Mouse (Mus musculus): ENCODE measurements at regions not wholly inside any gene's neighbourhood (a gene's known extent, or its start where the extent isn't known, plus 50 kb on each side); places are given as distances from the start of the nearest gene placed in this dataset.

- peaks cover 33% of the 10 kb centered on the region for H3K4me1 ChIP-seq
- no peak overlapping the region for H3K4me2 ChIP-seq
- WGBS: 79% methylated on average over 9 of the region's 9 CpGs
- no peak overlapping the region for H3K27ac ChIP-seq
- no peak overlapping the region for H3K4me3 ChIP-seq
- H3K9ac ChIP-seq: no peak overlapping the region
- no peaks in the 10 kb centered on the region for H3K9me3 ChIP-seq
- H3K36me3 ChIP-seq: no peaks in the 10 kb centered on the region
- ATAC-seq (ENCODE audit: insufficient number of reproducible peaks, insufficient read depth, low FRiP score, low TSS enrichment, low read depth): no peak
- no peaks in the 10 kb centered on the region for H3K27me3 ChIP-seq
Observed at GRCm38 (mm10) chr3:130839924-130840440, 109.8 kb upstream of the Rpl34 start.

- Histone ChIP-seq H3K4me2 (peak overlapping the region; percentile 33), H3K4me1 (peaks cover 33% of the 10 kb centered on the region), H3K27me3 (no peaks in the 10 kb centered on the region), H3K27ac (peak overlapping the region; percentile 12; the same call in 1 of the 2 replicates), H3K4me3 (no peak overlapping the region), H3K9me3 (no peaks in the 10 kb centered on the region), H3K9ac (no peak overlapping the region), H3K36me3 (no peaks in the 10 kb centered on the region)
- no peak for ATAC-seq (ENCODE audit: insufficient number of reproducible peaks, insufficient read depth, low FRiP score, low TSS enrichment, low read depth)
- 37% methylated on average over 19 of the region's 19 CpGs for WGBS
Observed at GRCm38 (mm10) chr3:130838626-130839422, 108.6 kb upstream of the Rpl34 start.

- Histone ChIP-seq H3K9ac (no peak overlapping the region), H3K36me3 (no peaks in the 10 kb centered on the region), H3K27me3 (no peaks in the 10 kb centered on the region), H3K4me2 (no peak overlapping the region), H3K27ac (no peak overlapping the region), H3K4me3 (no peak overlapping the region), H3K9me3 (no peaks in the 10 kb centered on the region), H3K4me1 (peaks cover 28% of the 10 kb centered on the region)
- 70% methylated on average over 5 of the region's 5 CpGs for WGBS
- no peak for ATAC-seq (ENCODE audit: insufficient number of reproducible peaks, insufficient read depth, low FRiP score, low TSS enrichment, low read depth)
Observed at GRCm38 (mm10) chr3:130833722-130834121, 103.5 kb upstream of the Rpl34 start.

GRCm38 (mm10) chr3:130833082-130833481 lies 102.9 kb upstream of the Rpl34 start:
- no peak for ATAC-seq (ENCODE audit: insufficient number of reproducible peaks, insufficient read depth, low FRiP score, low TSS enrichment, low read depth)
- Histone ChIP-seq H3K4me3 (no peak overlapping the region), H3K9me3 (no peaks in the 10 kb centered on the region), H3K9ac (no peak overlapping the region), H3K4me2 (no peak overlapping the region), H3K4me1 (peaks cover 25% of the 10 kb centered on the region), H3K36me3 (no peaks in the 10 kb centered on the region), H3K27me3 (no peaks in the 10 kb centered on the region), H3K27ac (no peak overlapping the region)
- WGBS: 70% methylated on average over 9 of the region's 9 CpGs

GRCm38 (mm10) chr3:130831788-130832187 lies 101.6 kb upstream of the Rpl34 start:
- H3K4me1 ChIP-seq: peaks cover 25% of the 10 kb centered on the region
- no peaks in the 10 kb centered on the region for H3K27me3 ChIP-seq
- no peak overlapping the region for H3K27ac ChIP-seq
- no peak overlapping the region for H3K4me3 ChIP-seq
- H3K36me3 ChIP-seq: no peaks in the 10 kb centered on the region
- H3K9ac ChIP-seq: no peak overlapping the region
- H3K9me3 ChIP-seq: no peaks in the 10 kb centered on the region
- WGBS: 86% methylated on average over 6 of the region's 6 CpGs
- ATAC-seq (ENCODE audit: insufficient number of reproducible peaks, insufficient read depth, low FRiP score, low TSS enrichment, low read depth): no peak
- H3K4me2 ChIP-seq: no peak overlapping the region

GRCm38 (mm10) chr3:130828346-130828745 lies 98.1 kb upstream of the Rpl34 start:
- H3K27ac ChIP-seq: no peak overlapping the region
- ATAC-seq (ENCODE audit: insufficient number of reproducible peaks, insufficient read depth, low FRiP score, low TSS enrichment, low read depth): no peak
- no peak overlapping the region for H3K4me2 ChIP-seq
- H3K4me3 ChIP-seq: no peak overlapping the region
- H3K27me3 ChIP-seq: no peaks in the 10 kb centered on the region
- H3K9me3 ChIP-seq: no peaks in the 10 kb centered on the region
- no peak overlapping the region for H3K9ac ChIP-seq
- H3K4me1 ChIP-seq: peaks cover 12% of the 10 kb centered on the region
- H3K36me3 ChIP-seq: no peaks in the 10 kb centered on the region
- 63% methylated on average over 4 of the region's 4 CpGs for WGBS

GRCm38 (mm10) chr3:130827934-130828333 lies 97.7 kb upstream of the Rpl34 start:
- no peaks in the 10 kb centered on the region for H3K36me3 ChIP-seq
- peaks cover 8% of the 10 kb centered on the region for H3K4me1 ChIP-seq
- H3K4me2 ChIP-seq: no peak overlapping the region
- H3K27me3 ChIP-seq: no peaks in the 10 kb centered on the region
- no peaks in the 10 kb centered on the region for H3K9me3 ChIP-seq
- H3K27ac ChIP-seq: no peak overlapping the region
- no peak overlapping the region for H3K4me3 ChIP-seq
- ATAC-seq (ENCODE audit: insufficient number of reproducible peaks, insufficient read depth, low FRiP score, low TSS enrichment, low read depth): no peak
- WGBS: 65% methylated on average over 4 of the region's 4 CpGs
- no peak overlapping the region for H3K9ac ChIP-seq

GRCm38 (mm10) chr3:130827021-130827420 lies 96.8 kb upstream of the Rpl34 start:
- H3K9me3 ChIP-seq: no peaks in the 10 kb centered on the region
- no peaks in the 10 kb centered on the region for H3K27me3 ChIP-seq
- ATAC-seq (ENCODE audit: insufficient number of reproducible peaks, insufficient read depth, low FRiP score, low TSS enrichment, low read depth): no peak
- H3K4me1 ChIP-seq: peaks cover 7% of the 10 kb centered on the region; the same call in 1 of the 2 replicates
- WGBS: 70% methylated on average over 6 of the region's 6 CpGs
- H3K27ac ChIP-seq: no peak overlapping the region
- no peak overlapping the region for H3K9ac ChIP-seq
- H3K36me3 ChIP-seq: no peaks in the 10 kb centered on the region
- no peak overlapping the region for H3K4me3 ChIP-seq
- H3K4me2 ChIP-seq: no peak overlapping the region

GRCm38 (mm10) chr3:130819837-130820098 lies 89.6 kb upstream of the Rpl34 start:
- no peaks in the 10 kb centered on the region for H3K27me3 ChIP-seq
- 0 out of 2 replicates have a peak, but pooled peaks cover 2% of the 10 kb centered on the region for H3K9me3 ChIP-seq
- WGBS: 50% methylated on average over 9 of the region's 9 CpGs
- H3K4me1 ChIP-seq: peaks cover 26% of the 10 kb centered on the region
- H3K4me3 ChIP-seq: no peak overlapping the region
- H3K36me3 ChIP-seq: no peaks in the 10 kb centered on the region
- H3K9ac ChIP-seq: no peak overlapping the region
- peak overlapping the region; percentile 80; the same call in 1 of the 2 replicates for H3K27ac ChIP-seq
- peak overlapping the region; percentile 61; the same call in 1 of the 2 replicates for H3K4me2 ChIP-seq
- no peak for ATAC-seq (ENCODE audit: insufficient number of reproducible peaks, insufficient read depth, low FRiP score, low TSS enrichment, low read depth)

- Histone ChIP-seq H3K36me3 (no peaks in the 10 kb centered on the region), H3K4me3 (peak overlapping the region; percentile 32), H3K27ac (0 out of 2 replicates have a peak overlapping the region, but pooled peaks have one; percentile 12), H3K27me3 (no peaks in the 10 kb centered on the region), H3K9ac (peak overlapping the region; percentile 47; the same call in 1 of the 2 replicates), H3K9me3 (0 out of 2 replicates have a peak, but pooled peaks cover 2% of the 10 kb centered on the region), H3K4me2 (peak overlapping the region; percentile 61), H3K4me1 (peaks cover 26% of the 10 kb centered on the region)
- 32% methylated on average over 17 of the region's 17 CpGs for WGBS
- ATAC-seq (ENCODE audit: insufficient number of reproducible peaks, insufficient read depth, low FRiP score, low TSS enrichment, low read depth): no peak
Observed at GRCm38 (mm10) chr3:130819031-130819836, 89.0 kb upstream of the Rpl34 start.

GRCm38 (mm10) chr3:130818467-130819030 lies 88.4 kb upstream of the Rpl34 start:
- 1% methylated on average over 18 of the region's 18 CpGs for whole genome bisulfite sequencing
- Histone ChIP-seq H3K4me1 (peaks cover 26% of the 10 kb centered on the region), H3K27ac (0 out of 2 replicates have a peak overlapping the region, but pooled peaks have one; percentile 12), H3K9me3 (0 out of 2 replicates have a peak, but pooled peaks cover 2% of the 10 kb centered on the region), H3K36me3 (no peaks in the 10 kb centered on the region), H3K4me3 (peak overlapping the region; percentile 32), H3K9ac (peak overlapping the region; percentile 47; the same call in 1 of the 2 replicates), H3K27me3 (no peaks in the 10 kb centered on the region), H3K4me2 (peak overlapping the region; percentile 61)
- no peak for ATAC-seq (ENCODE audit: insufficient number of reproducible peaks, insufficient read depth, low FRiP score, low TSS enrichment, low read depth)

Measured in embryonic facial prominence, embryonic 13.5 days (tissue).